Mouse (Mus musculus): ENCODE measurements at regions not wholly inside any gene's neighbourhood (a gene's known extent, or its start where the extent isn't known, plus 50 kb on each side); places are given as distances from the start of the nearest gene placed in this dataset.
"Not testable (repeated sequence)": the region's sequence is repeated elsewhere in the genome, so short reads cannot be mapped to it uniquely, and the experiment has no call there.

DNA sequence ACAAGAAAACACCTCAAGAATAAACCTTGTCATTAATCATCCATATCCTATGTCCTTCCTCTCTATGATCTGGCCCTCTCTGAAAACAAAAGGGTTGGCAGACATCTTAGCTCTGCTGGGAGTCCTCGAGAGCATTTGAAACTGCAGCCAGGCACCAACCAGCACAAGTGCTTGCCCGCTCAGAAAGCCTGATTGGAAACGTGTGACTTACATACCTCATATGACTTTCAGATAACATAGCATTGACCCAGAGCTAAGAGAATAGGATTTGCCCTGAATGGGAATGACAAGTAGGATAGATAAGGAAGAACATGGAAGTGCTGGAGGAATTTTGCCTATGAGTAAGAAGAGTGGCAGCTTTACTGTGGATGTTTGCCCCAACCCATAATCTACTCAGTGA, 447.1 kb upstream of the Dab2 start:
- in situ Hi-C loops (cut with MseI, MboI), result no loop called here

- in situ Hi-C loops (cut with MseI, MboI), result no loop called here
Measured at GRCm38 (mm10) chr15:5869289-5869688, 430.3 kb upstream of the Dab2 start.

GRCm38 (mm10) chr15:5869866-5870265, 429.7 kb upstream of the Dab2 start:
- in situ Hi-C loops (cut with MseI, MboI), result no loop called here

GRCm38 (mm10) chr15:5872042-5872441, 427.5 kb upstream of the Dab2 start:
- in situ Hi-C loops (cut with MseI, MboI), result no loop called here

- in situ Hi-C loops (cut with MseI, MboI), result no loop called here
Measured at GRCm38 (mm10) chr15:5877749-5878148, 421.8 kb upstream of the Dab2 start.

DNA sequence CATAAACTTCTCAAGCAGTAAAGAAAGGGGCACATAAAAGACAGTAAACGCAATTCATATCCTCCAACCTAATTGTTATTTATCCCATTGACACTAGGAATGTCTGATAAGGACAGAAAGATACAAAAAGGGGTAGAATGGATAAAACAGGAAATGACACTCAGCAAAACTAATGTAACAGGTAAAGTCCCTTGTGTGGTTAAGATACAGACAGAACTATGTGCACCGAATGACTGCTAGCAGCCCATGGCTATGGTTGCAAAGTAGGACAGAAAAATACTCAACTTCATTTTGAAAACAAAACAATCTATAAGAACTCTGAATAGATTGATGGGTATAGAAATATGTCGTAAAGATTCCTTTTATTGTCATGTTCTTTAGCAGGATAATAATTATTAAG, 408.4 kb upstream of the Dab2 start:
- in situ Hi-C loops (cut with MseI, MboI), result no loop called here

DNA sequence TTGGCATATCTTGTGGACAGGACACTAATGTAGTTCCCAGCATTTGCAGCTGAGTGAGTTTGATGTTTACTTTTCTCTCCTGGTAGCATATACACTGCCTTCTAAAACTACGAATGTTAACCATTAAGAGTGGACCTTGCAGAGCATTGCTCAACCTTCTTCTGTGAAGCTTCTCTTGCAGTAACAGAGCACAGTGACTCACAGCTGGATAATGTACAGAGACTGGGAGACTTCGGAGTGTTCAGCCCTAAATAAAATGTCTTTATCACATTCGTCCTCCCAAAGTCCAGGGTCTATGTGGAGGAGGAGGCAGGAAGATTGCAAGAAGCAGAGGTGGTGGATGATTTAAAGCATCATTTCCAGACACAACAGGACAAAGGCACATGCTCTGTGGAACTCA, 407.6 kb upstream of the Dab2 start:
- in situ Hi-C loops (cut with MseI, MboI), result no loop called here

DNA sequence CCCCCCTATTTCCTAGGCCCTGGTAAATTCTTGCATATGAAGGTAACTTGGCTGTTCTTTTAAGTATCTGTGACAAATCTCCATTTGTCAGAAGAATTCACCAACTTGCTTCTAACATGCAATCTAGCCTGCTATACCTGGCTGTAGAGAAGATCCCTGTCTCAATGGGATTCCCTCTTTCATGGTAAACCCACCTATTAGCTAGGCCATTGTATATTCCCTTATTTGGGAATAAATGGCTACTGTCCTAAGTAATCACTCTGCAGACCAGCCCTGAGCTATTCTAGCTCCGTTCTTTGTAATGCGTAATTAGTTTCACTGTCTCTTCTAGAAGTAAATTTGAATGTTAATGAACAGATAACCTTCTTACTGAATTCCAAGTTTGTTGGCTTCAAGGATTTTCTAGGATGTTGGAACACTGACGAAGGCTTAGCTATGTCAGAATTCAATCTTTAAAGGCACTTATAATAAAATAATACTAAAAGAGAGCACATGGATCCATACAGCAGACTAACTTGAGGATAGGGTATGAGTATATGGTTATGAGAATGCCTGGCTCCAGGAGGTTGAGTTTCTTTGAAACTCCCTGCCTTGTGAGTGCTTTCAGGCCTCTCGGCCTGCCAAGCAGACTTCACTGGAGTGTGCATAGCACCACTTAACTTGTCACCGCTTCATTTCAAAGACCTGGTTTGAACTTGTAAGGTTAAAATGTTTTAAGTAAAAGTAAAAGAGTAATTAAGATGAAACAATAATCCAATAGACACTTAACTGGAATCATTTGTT, 403.7 kb upstream of the Dab2 start:
- in situ Hi-C loops (cut with MseI, MboI), result not testable (repeated sequence)

DNA sequence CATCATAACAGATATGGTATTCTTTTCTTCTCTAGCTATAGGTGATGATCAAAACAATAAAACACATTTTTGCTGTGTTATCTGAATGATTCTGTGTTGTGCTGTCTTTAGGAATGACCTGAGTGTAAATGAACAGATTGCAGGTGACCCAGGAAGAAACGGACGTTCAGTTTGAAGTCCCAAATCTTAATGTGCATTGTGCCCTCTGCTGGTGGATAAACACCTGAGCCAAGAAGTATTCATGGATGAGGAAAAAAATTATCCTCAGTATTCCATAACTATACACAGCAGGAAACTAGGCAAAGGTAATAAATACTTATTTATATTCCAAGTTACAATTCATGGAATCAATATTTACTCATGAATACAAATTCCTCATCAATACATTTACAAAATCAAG, 384.3 kb upstream of the Dab2 start:
- in situ Hi-C loops (cut with MseI, MboI), result loop anchor here (10.0 to 25.0 kb wide), 2 partner anchors 678 to 680 kb away; partner anchors contain the start of gene Ptger4 (in 1 of the 2)

- in situ Hi-C loops (cut with MseI, MboI), result loop anchor here in 1 of 2 experiments (25.0 kb wide), 1 partner anchor 683 kb away; the partner anchor contains the start of gene Ptger4
Measured at GRCm38 (mm10) chr15:5920058-5920457, 379.5 kb upstream of the Dab2 start.

DNA sequence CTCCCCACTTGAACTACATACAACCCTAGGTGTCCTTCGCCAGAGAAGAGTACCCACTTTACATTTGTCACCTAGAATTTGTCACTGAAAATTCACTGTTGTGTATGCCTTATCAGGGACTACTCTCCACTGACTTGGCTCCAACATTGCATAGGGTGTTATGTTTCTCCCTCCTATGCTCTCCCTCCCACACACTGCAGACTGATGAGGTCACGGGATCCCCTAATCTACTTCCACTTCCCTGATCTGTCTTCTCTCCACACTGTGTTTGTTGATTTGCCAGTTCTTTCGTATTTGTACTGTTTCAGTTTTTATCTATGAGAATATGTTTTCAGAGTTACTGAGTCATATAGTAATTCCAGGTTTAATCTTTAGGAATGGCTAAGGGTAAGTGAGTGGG, 371.8 kb upstream of the Dab2 start:
- in situ Hi-C loops (cut with MseI, MboI), result no loop called here

DNA sequence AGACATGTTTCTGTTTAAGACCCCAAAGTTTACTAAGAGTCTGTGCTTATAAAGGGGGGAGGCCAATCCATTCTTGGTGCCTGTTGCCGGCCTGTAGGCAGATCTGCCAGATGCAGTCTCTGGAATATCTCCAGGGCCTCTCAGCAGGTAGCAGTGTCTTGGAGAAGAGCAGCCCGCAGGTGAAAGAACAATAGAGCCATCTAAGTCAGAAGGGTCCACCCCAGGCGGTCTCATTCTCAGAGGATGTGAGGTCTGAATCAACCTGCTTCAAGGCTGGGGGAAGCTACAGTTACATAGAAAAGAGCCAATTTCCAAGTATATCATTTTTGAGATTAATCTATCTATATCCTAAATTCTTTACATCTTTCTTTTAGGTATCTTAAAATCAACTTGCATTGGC, 366.0 kb upstream of the Dab2 start:
- in situ Hi-C loops (cut with MseI, MboI), result no loop called here

GRCm38 (mm10) chr15:5940945-5941344, 358.6 kb upstream of the Dab2 start:
- in situ Hi-C loops (cut with MseI, MboI), result no loop called here

DNA sequence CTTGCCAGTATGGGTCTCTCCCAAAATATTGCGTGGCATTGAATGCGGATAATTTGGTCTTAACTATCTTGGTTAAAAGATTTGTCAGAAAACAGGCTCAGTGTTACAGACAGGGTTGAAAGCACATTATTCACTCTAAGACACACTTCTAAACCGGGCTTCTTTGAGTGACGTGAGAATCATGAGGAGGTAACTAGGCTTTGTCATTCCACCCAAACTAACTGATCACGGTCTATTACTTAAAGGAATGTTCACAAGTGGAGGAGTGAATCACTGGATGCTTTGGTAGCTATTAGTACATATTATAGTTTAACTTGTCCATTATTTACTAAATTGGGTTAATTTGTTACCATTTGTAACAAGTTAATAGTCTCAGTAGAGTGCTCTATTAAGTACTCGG, 352.9 kb upstream of the Dab2 start:
- in situ Hi-C loops (cut with MseI, MboI), result no loop called here

- in situ Hi-C loops (cut with MseI, MboI), result no loop called here
Measured at GRCm38 (mm10) chr15:5950919-5951318, 348.7 kb upstream of the Dab2 start.

- in situ Hi-C loops (cut with MseI, MboI), result not testable (repeated sequence)
Measured at GRCm38 (mm10) chr15:5951661-5952060, 347.9 kb upstream of the Dab2 start.

GRCm38 (mm10) chr15:5953106-5953505, 346.5 kb upstream of the Dab2 start:
- in situ Hi-C loops (cut with MseI, MboI), result no loop called here

GRCm38 (mm10) chr15:5991351-5992065, 308.1 kb upstream of the Dab2 start:
- in situ Hi-C loops (cut with MseI, MboI), result no loop called here

DNA sequence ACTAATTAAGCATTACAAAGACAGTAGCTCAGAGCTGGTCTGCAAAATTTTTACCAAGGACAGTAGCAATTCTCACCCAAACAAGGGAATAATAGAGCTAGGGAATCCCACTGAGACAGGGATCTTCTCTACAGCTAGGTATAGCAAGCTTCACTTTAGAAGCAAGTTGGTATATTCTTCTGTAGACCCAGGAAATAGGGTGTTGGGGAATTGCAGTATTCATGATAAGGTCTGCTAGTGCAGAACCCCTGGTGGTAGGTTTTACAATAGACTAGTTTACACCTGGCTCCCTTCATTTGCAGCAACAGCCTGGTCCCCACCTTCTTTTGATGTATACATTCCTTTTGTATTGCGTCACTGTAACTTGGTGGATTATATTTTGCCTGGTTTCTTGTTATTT, 307.4 kb upstream of the Dab2 start:
- in situ Hi-C loops (cut with MseI, MboI), result not testable (repeated sequence)

GRCm38 (mm10) chr15:6000816-6001215, 298.8 kb upstream of the Dab2 start:
- in situ Hi-C loops (cut with MseI, MboI), result no loop called here

- in situ Hi-C loops (cut with MseI, MboI), result no loop called here
Measured at GRCm38 (mm10) chr15:6001394-6001793, 298.2 kb upstream of the Dab2 start.

DNA sequence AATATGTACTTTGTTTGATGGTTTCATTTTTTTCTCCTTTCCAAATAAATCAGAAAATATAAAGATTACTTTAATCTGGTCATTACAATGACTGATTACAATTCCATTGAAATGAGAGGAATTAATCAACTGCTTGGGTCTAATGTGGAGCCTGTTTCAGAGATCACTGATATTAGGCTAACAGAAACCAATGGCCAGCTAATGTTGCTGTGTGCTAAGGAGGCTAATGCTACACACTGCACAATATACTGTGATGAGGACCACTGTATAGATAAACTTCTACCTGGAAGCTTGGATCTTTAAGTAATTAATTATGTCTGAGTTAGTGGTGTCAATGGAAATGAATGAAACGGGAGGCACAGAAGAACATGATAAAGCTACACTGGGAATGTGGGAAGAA, 284.6 kb upstream of the Dab2 start:
- in situ Hi-C loops (cut with MseI, MboI), result no loop called here

- in situ Hi-C loops (cut with MseI, MboI), result no loop called here
Measured at GRCm38 (mm10) chr15:6016637-6017049, 282.9 kb upstream of the Dab2 start.
